24 mouse cellular contexts compared by ENCODE assay signal in genomic region chr10:121564447-121564846, GRCm38 (mm10). TPM values are rescaled to one million over a fixed set of nuclear protein-coding genes. Genes with fewer than 3 reads are reported as not detected.
DNase-seq lines count a peak whose midpoint lies in the region; ATAC-seq and TF ChIP-seq lines count a peak whose summit lies in the region.
"Had no signal": no experiment of that assay in that cellular context is flagged by ENCODE, and none has a peak within 500 bp of the region (broad histone marks: within the 10 kb centered on the region; RNA-seq: fewer than 3 reads in every experiment).

No protein-coding gene starts in this region.

- TF ChIP-seq CTCF in kidney, postnatal 0 days (IDR thresholded peaks at IDR 0.05; ENCODE audit: low read depth), result no peak
- no peak for TF ChIP-seq CTCF in lung, postnatal 0 days (IDR thresholded peaks at IDR 0.05)

- DNase-seq in frontal cortex, postnatal 25 days (ENCODE audit: low spot score in 2 of 2), result no peak
- DNase-seq in kidney, postnatal 0 days (ENCODE audit: low spot score), result peak; percentile 7
- peak; percentile 18 for DNase-seq in lung, postnatal 0 days (ENCODE audit: low spot score)
- DNase-seq in lung, postnatal 10 days, result no peak
- DNase-seq: adrenal gland, postnatal 10 days; B cell, adult 2 months; cerebellum, adult 18-20 months; cerebellum, adult 9-11 months; cerebellum, postnatal 36 days; forebrain, postnatal 0 days; gastrocnemius, postnatal 36 days; heart, adult 2 months; heart, postnatal 10 days; heart, postnatal 4 days had no signal

- TF ChIP-seq EP300 in lung, postnatal 0 days (IDR thresholded peaks at IDR 0.05), result no peak

- no peak overlapping the region for H3K4me2 ChIP-seq in kidney, postnatal 0 days (ENCODE audit: low read length)
- no peak overlapping the region for H3K4me2 ChIP-seq in kidney, embryonic 14.5 days (replicated peaks; ENCODE audit: low read depth, low read length)
- H3K4me2 ChIP-seq in lung, postnatal 0 days (replicated peaks; ENCODE audit: low read depth, low read length), result no peak overlapping the region
- H3K4me2 ChIP-seq: forebrain, embryonic 13.5 days; heart, embryonic 11.5 days; hindbrain, embryonic 12.5 days had no signal

- H3K36me3 ChIP-seq in kidney, postnatal 0 days (ENCODE audit: insufficient read depth, low read length), result peaks cover 49% of the 10 kb centered on the region
- H3K36me3 ChIP-seq in kidney, embryonic 14.5 days (ENCODE audit: control insufficient read depth, insufficient read depth, low read length), result peaks cover 58% of the 10 kb centered on the region
- H3K36me3 ChIP-seq in lung, postnatal 0 days (ENCODE audit: insufficient read depth, low read length), result peaks cover 25% of the 10 kb centered on the region; the same call in 1 of the 2 replicates

- no peak overlapping the region for H3K9ac ChIP-seq in kidney, postnatal 0 days (ENCODE audit: low read depth, low read length)
- no peak overlapping the region for H3K9ac ChIP-seq in kidney, embryonic 14.5 days (ENCODE audit: low read depth, low read length)
- no peak overlapping the region for H3K9ac ChIP-seq in lung, postnatal 0 days (replicated peaks; ENCODE audit: low read depth)
- H3K9ac ChIP-seq: forebrain, embryonic 13.5 days; forebrain, postnatal 0 days; hindbrain, embryonic 12.5 days had no signal

- WGBS in kidney, postnatal 0 days, result 80% methylated on average over 8 of the region's 8 CpGs
- WGBS in kidney, embryonic 14.5 days, result 80% methylated on average over 8 of the region's 8 CpGs
- WGBS in lung, postnatal 0 days, result 76% methylated on average over 8 of the region's 8 CpGs

- H3K4me1 ChIP-seq in kidney, postnatal 0 days (replicated peaks; ENCODE audit: insufficient read depth, low read length), result no peaks in the 10 kb centered on the region
- H3K4me1 ChIP-seq in kidney, embryonic 14.5 days (ENCODE audit: control insufficient read depth, insufficient read depth, low read length), result no peaks in the 10 kb centered on the region
- H3K4me1 ChIP-seq in lung, postnatal 0 days (ENCODE audit: insufficient read depth, low read depth, low read length), result no peaks in the 10 kb centered on the region

- H3K27me3 ChIP-seq in kidney, postnatal 0 days (ENCODE audit: insufficient read depth, low read length), result no peaks in the 10 kb centered on the region
- no peaks in the 10 kb centered on the region for H3K27me3 ChIP-seq in kidney, embryonic 14.5 days (ENCODE audit: control insufficient read depth, insufficient read depth, low read length)
- no peaks in the 10 kb centered on the region for H3K27me3 ChIP-seq in lung, postnatal 0 days (replicated peaks; ENCODE audit: insufficient read depth, low read length)
- H3K27me3 ChIP-seq: forebrain, embryonic 13.5 days; hindbrain, embryonic 12.5 days had no signal

- ATAC-seq in frontal cortex, adult (ENCODE audit: low TSS enrichment), result peak; percentile 64
- ATAC-seq in kidney, postnatal 0 days (replicated peaks; ENCODE audit: low FRiP score, low read depth), result no peak
- no peak for ATAC-seq in kidney, embryonic 14.5 days (ENCODE audit: low FRiP score, low TSS enrichment)
- peak; percentile 37; the same call in 1 of the 2 replicates for ATAC-seq in lung, postnatal 0 days
- no peak for ATAC-seq in megakaryocyte-erythroid progenitor cell, adult 5-6 weeks (replicated peaks; ENCODE audit: low FRiP score, low TSS enrichment, poor library complexity, severe bottlenecking)
- ATAC-seq: CD4-positive, CD25-positive, alpha-beta regulatory T cell, adult 4 months; forebrain, embryonic 13.5 days; forebrain, postnatal 0 days; hindbrain, embryonic 16.5 days; inflammation-experienced regulatory T-cells, adult 6 months had no signal

- no peaks in the 10 kb centered on the region for H3K9me3 ChIP-seq in kidney, postnatal 0 days (replicated peaks; ENCODE audit: low read length)
- no peaks in the 10 kb centered on the region for H3K9me3 ChIP-seq in kidney, embryonic 14.5 days (ENCODE audit: control insufficient read depth, low read length)
- no peaks in the 10 kb centered on the region for H3K9me3 ChIP-seq in lung, postnatal 0 days (ENCODE audit: low read length)
- H3K9me3 ChIP-seq: embryonic facial prominence, embryonic 10.5 days; forebrain, embryonic 13.5 days; hindbrain, embryonic 12.5 days had no signal

- H3K4me3 ChIP-seq in kidney, postnatal 0 days (replicated peaks; ENCODE audit: low read depth, low read length), result no peak overlapping the region
- H3K4me3 ChIP-seq in kidney, embryonic 14.5 days (ENCODE audit: low read length), result no peak overlapping the region
- no peak overlapping the region for H3K4me3 ChIP-seq in lung, postnatal 0 days (ENCODE audit: low read depth, low read length)
- H3K4me3 ChIP-seq: embryonic facial prominence, embryonic 10.5 days; forebrain, embryonic 13.5 days; heart, adult 2 months; hindbrain, embryonic 12.5 days had no signal

- H3K27ac ChIP-seq in kidney, postnatal 0 days, result no peak overlapping the region
- no peak overlapping the region for H3K27ac ChIP-seq in kidney, embryonic 14.5 days (ENCODE audit: low read depth, low read length)
- H3K27ac ChIP-seq in lung, postnatal 0 days (ENCODE audit: low read length), result no peak overlapping the region
- H3K27ac ChIP-seq: embryonic facial prominence, embryonic 10.5 days; forebrain, embryonic 13.5 days; heart, adult 2 months; hindbrain, embryonic 12.5 days had no signal

RNA-seq across cellular contexts. Expression of gene Tbk1, which starts 22.1 kb away (rescaled TPM):
- 26.5 TPM in 2 replicates for polyA plus RNA-seq in kidney, postnatal 0 days (2015; fragmentation: Nextera tagmentation; extraction: Ambion mirVana)
- polyA plus RNA-seq in kidney, embryonic 14.5 days (2014; fragmentation: Nextera tagmentation; extraction: Ambion mirVana), result 21.2 and 37.5 TPM in 2 replicates
- polyA plus RNA-seq in lung, postnatal 0 days (2015; fragmentation: Nextera tagmentation; extraction: Ambion mirVana), result 25.9 and 28.0 TPM in 2 replicates
- total RNA-seq in megakaryocyte-erythroid progenitor cell, adult 5-6 weeks (2014; fragmentation: Nextera tagmentation), result 28.9 and 31.5 TPM in 2 replicates
- 31.3 and 47.5 TPM in 2 replicates for total RNA-seq in megakaryocyte-erythroid progenitor cell, adult 5-6 weeks (2017)

Comparison
In these comparisons a context has a peak if more than half of its experiments do, and no peak if none do; other contexts are left out.
1. DNase-seq: peak in kidney, postnatal 0 days (single experiment) and lung, postnatal 0 days (single experiment); none in frontal cortex, postnatal 25 days (0 of 2) and lung, postnatal 10 days (single experiment).
2. ATAC-seq: peak in frontal cortex, adult (single experiment) and lung, postnatal 0 days (single experiment); none in kidney, postnatal 0 days (single experiment), kidney, embryonic 14.5 days (single experiment) and megakaryocyte-erythroid progenitor cell, adult 5-6 weeks (single experiment).